Mouse (Mus musculus) cerebellum, adult 2 months (tissue): ENCODE data around the gene Ly9. TPM values are rescaled to one million over a fixed set of nuclear protein-coding genes. Genes with fewer than 3 reads are reported as not detected.

Experiments
- DNase-seq, 2 experiments: peaks; one replicate each; pipeline ENCODE4 v3.0.0; 2021
- H3K27ac ChIP-seq: fragments of 200-500 bp; 2 replicates; pipeline ENCODE4 v1.5.1; 2012; ENCODE audit warnings: low read length, control low read depth, inconsistent platforms; ENCODE audit not compliant: insufficient read depth
- H3K27me3 ChIP-seq: fragments of 200-500 bp; 2 replicates; pipeline ENCODE4 v1.6.1; 2012; ENCODE audit warnings: inconsistent platforms, mild to moderate bottlenecking, low read length, moderate library complexity; ENCODE audit not compliant: control insufficient read depth, insufficient read depth
- H3K4me1 ChIP-seq: fragments of 200-500 bp; 2 replicates; pipeline ENCODE4 v1.6.1; 2011; ENCODE audit warnings: low read length; ENCODE audit not compliant: control insufficient read depth, insufficient read depth
- H3K4me3 ChIP-seq: fragments of 200-500 bp; replicated peaks from 2 replicates; pipeline ENCODE3; 2011; ENCODE audit warnings: mild to moderate bottlenecking, low read depth, low read length, control low read depth; ENCODE audit not compliant: insufficient read depth
- CTCF ChIP-seq: fragments of 200-500 bp; IDR thresholded peaks from 2 replicates; pipeline ENCODE4 v1.5.1; 2011; ENCODE audit warnings: low read depth, mild to moderate bottlenecking, control low read depth, low read length, moderate library complexity, borderline replicate concordance; ENCODE audit not compliant: insufficient read depth
- POLR2A ChIP-seq: fragments of 200-500 bp; IDR thresholded peaks from 2 replicates; pipeline ENCODE4 v1.6.1; 2011; ENCODE audit warnings: low read length, control low read depth, borderline replicate concordance; ENCODE audit not compliant: insufficient read depth
- WGBS: fragments of 180-500 bp; shearing (Covaris S2); methylation state at CpG from one replicate; pipeline ENCODE4 v1.1.7; 2018; 5-methylcytosine and 5-hydroxymethylcytosine counted together
- polyA plus RNA-seq: library from polyadenylated mRNA; depleted of rRNA; stranded (reverse); fragments of >200 nt; gene quantifications from 2 replicates; pipeline ENCODE4 v1.2.3, GENCODE M21; 2012

The Ly9 gene
- polyA plus RNA-seq, 1 experiment: 0.16 TPM

DNA sequence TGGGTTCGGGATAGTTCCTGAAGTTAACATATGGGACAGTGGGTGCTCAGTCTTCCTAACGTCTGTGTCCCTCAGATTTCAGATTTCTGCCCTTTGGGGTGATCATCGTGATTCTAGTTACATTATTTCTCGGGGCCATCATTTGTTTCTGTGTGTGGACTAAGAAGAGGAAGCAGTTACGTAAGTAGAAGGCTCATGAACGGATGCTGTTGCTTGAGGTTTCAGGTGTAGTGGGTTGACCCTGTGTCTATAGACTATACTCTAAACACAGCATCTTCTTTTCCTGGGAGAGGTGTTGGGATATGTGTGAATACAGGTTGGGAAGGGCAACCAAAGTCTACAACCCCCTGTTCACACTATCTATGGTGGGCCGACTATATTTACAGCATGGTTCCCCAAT lies 30.0 kb downstream of the Ly9 start:
- Histone ChIP-seq H3K27ac (no peak overlapping the region), H3K27me3 (no peaks in the 10 kb centered on the region), H3K4me3 (no peak overlapping the region), H3K4me1 (no peaks in the 10 kb centered on the region)
- TF ChIP-seq POLR2A: no peak
- no peak for TF ChIP-seq CTCF
- no peak for DNase-seq
- WGBS: 83% methylated on average over 7 of the region's 7 CpGs

- Histone ChIP-seq H3K27me3 (no peaks in the 10 kb centered on the region), H3K27ac (no peak overlapping the region), H3K4me1 (no peaks in the 10 kb centered on the region), H3K4me3 (no peak overlapping the region)
- no peak for DNase-seq
- no peak for TF ChIP-seq CTCF
- 66% methylated on average over 2 of the region's 2 CpGs for WGBS
These were observed 38.8 kb downstream of the Ly9 start for GRCm38 (mm10) chr1:171568436-171568835.

- no peak for TF ChIP-seq POLR2A
- peak; percentile 34; the same call in 1 of the 2 replicates for TF ChIP-seq CTCF
- peak; percentile 26 to 36 for DNase-seq
- Histone ChIP-seq H3K27me3 (no peaks in the 10 kb centered on the region), H3K27ac (no peak overlapping the region), H3K4me3 (no peak overlapping the region), H3K4me1 (no peaks in the 10 kb centered on the region)
- WGBS: 21% methylated on average over 8 of the region's 8 CpGs
These were observed 40.4 kb downstream of the Ly9 start for GRCm38 (mm10) chr1:171566777-171567176.

- TF ChIP-seq CTCF: no peak
- TF ChIP-seq POLR2A: no peak
- H3K27ac ChIP-seq: no peak overlapping the region
- H3K4me3 ChIP-seq: no peak overlapping the region
- H3K27me3 ChIP-seq: no peaks in the 10 kb centered on the region
- no peaks in the 10 kb centered on the region for H3K4me1 ChIP-seq
- no peak for DNase-seq
- WGBS: 67% methylated on average over 4 of the region's 4 CpGs
These were observed 41.3 kb downstream of the Ly9 start for GRCm38 (mm10) chr1:171565888-171566287.

GRCm38 (mm10) chr1:171564247-171564646 lies 43.0 kb downstream of the Ly9 start:
- no peaks in the 10 kb centered on the region for H3K27me3 ChIP-seq
- DNase-seq: no peak
- H3K27ac ChIP-seq: no peak overlapping the region
- no peak overlapping the region for H3K4me3 ChIP-seq
- TF ChIP-seq CTCF: no peak; the same call in 1 of the 2 replicates
- TF ChIP-seq POLR2A: no peak
- no peaks in the 10 kb centered on the region for H3K4me1 ChIP-seq
- WGBS: 63% methylated on average over 3 of the region's 3 CpGs

GRCm38 (mm10) chr1:171563042-171563441 lies 44.2 kb downstream of the Ly9 start:
- H3K27me3 ChIP-seq: no peaks in the 10 kb centered on the region
- no peak overlapping the region for H3K4me3 ChIP-seq
- no peak for DNase-seq
- WGBS: 76% methylated on average over 2 of the region's 2 CpGs
- no peaks in the 10 kb centered on the region for H3K4me1 ChIP-seq
- TF ChIP-seq CTCF (no peak), POLR2A (no peak)
- H3K27ac ChIP-seq: no peak overlapping the region

DNA sequence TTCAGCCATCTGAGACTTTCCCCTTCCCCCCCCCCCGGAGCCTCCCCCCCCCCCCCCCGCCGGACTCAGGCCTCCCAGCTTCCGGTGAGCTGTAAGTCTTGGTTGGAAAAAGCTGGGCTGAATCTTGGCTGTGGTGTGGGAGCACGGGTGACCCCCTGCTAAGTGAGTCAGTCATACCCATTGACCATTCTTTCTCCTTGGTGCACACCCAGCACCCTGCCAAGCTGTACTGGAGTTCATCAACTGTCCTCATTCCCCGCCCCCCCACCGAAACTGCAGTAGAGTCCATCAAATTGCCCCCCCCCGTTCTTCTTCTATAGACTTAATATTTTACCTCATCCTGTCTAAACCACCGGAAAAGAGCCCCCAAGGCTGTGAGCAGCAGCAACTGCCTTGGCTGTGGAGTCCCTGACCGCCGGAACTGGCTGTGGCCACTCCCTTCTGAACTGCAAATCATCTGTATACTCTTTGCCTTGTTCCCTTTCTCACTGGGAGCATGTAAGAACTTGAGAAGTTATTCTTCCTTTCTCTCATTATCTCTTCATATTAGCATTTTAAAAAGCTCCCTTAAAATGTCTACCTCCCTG lies 45.5 kb downstream of the Ly9 start:
- no peak for DNase-seq
- no peak for TF ChIP-seq CTCF
- TF ChIP-seq POLR2A: no peak
- Histone ChIP-seq H3K4me1 (no peaks in the 10 kb centered on the region), H3K27ac (no peak overlapping the region), H3K4me3 (no peak overlapping the region), H3K27me3 (no peaks in the 10 kb centered on the region)
- 38% methylated on average over 10 of the region's 11 CpGs for WGBS

DNA sequence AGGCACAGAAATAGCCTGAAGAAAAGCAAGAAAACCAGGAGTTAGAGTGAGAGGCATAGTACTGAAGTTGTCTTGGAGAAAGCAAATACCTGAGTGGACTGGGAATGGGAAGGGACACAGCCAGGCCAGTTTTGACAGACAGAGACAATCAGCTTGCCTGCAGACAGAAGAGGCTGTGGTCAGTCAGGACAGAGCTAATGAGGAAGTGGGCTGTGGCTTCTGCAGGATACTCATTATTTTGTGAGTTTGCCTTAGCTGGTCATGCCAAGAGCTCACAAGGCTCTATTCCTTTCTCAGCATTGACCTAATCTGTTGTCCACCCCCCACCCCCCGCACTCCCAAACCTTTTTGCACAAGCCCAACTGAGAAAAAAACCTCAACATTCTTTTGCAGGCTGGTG lies 46.0 kb downstream of the Ly9 start:
- WGBS: 100% methylated on average over 1 of the region's 1 CpGs
- no peak for TF ChIP-seq CTCF
- no peak for TF ChIP-seq POLR2A
- Histone ChIP-seq H3K4me3 (no peak overlapping the region), H3K27me3 (no peaks in the 10 kb centered on the region), H3K4me1 (no peaks in the 10 kb centered on the region), H3K27ac (no peak overlapping the region)
- DNase-seq: no peak
